In the genomic region with DNA sequence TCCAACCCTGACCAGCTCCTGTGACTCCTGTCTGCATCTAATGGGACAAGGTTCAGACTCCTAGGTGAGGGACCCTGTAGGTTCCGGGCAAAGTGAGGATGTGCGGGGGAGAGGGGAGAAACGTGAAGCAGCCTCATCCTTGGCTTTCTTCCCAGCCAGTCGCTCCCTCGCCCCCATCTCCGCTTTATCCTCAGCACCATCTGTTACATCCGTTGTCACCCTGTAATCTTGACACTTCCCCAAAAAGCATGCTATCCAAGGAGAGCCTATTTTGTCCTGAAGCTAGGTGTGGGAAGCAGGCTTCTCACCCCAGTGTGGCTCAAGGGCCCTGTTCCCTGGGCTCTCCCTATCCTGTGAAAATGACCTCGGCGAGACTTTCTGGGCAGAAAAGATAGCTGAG, we compare ENCODE assay signal across 11 mouse cellular contexts. TPM values are rescaled to one million over a fixed set of nuclear protein-coding genes. Genes with fewer than 3 reads are reported as not detected.
A peak's percentile ranks its signal among the peaks of the same experiment; 100 is the strongest.
DNase-seq lines count a peak whose midpoint lies in the region; ATAC-seq and TF ChIP-seq lines count a peak whose summit lies in the region.
"Had no signal": no experiment of that assay in that cellular context is flagged by ENCODE, and none has a peak within 500 bp of the region (broad histone marks: within the 10 kb centered on the region; RNA-seq: fewer than 3 reads in every experiment).

No protein-coding gene starts in this region.

- no peak for TF ChIP-seq CTCF in liver, embryonic 14.5 days (IDR thresholded peaks at IDR 0.05; ENCODE audit: low read depth)

- H3K4me3 ChIP-seq in heart, embryonic 14.5 days (ENCODE audit: control insufficient read depth in 1 of 2, insufficient read depth in 1 of 2, low read depth in 1 of 2, low read length in 2 of 2), result no peak overlapping the region
- peak overlapping the region in 1 of 2 experiments; percentile 80; a peak in 2 of 4 replicates for H3K4me3 ChIP-seq in liver, embryonic 14.5 days (ENCODE audit: insufficient read depth in 1 of 2, low read depth in 2 of 2, low read length in 2 of 2)
- H3K4me3 ChIP-seq: stomach, embryonic 15.5 days had no signal

- H3K4me2 ChIP-seq in heart, embryonic 14.5 days (ENCODE audit: low read length), result no peak overlapping the region
- peak overlapping the region; percentile 98 for H3K4me2 ChIP-seq in liver, embryonic 14.5 days (ENCODE audit: low read depth)
- H3K4me2 ChIP-seq: stomach, embryonic 15.5 days had no signal

- ATAC-seq in heart, embryonic 14.5 days (ENCODE audit: insufficient number of reproducible peaks, insufficient read depth, low FRiP score, low read depth), result no peak
- no peak for ATAC-seq in liver, embryonic 14.5 days (ENCODE audit: insufficient read depth)

- WGBS in heart, embryonic 14.5 days, result 39% methylated on average over 9 of the region's 9 CpGs
- WGBS in liver, embryonic 14.5 days (ENCODE audit: insufficient replicate concordance), result 36% methylated on average over 9 of the region's 9 CpGs

- H3K27me3 ChIP-seq in heart, embryonic 14.5 days (ENCODE audit: control insufficient read depth, insufficient read depth, low read length), result no peaks in the 10 kb centered on the region
- H3K27me3 ChIP-seq in liver, embryonic 14.5 days (ENCODE audit: control insufficient read depth, insufficient read depth, low read length), result no peaks in the 10 kb centered on the region
- H3K27me3 ChIP-seq: stomach, embryonic 15.5 days had no signal

- no peaks in the 10 kb centered on the region for H3K9me3 ChIP-seq in heart, embryonic 14.5 days (ENCODE audit: control insufficient read depth, low read length)
- no peaks in the 10 kb centered on the region for H3K9me3 ChIP-seq in liver, embryonic 14.5 days (ENCODE audit: control insufficient read depth, low read length)
- H3K9me3 ChIP-seq: stomach, embryonic 15.5 days had no signal

- peak overlapping the region; percentile 21; the same call in 1 of the 2 replicates for H3K9ac ChIP-seq in heart, embryonic 14.5 days (ENCODE audit: low read length)
- H3K9ac ChIP-seq in liver, embryonic 14.5 days (replicated peaks), result no peak overlapping the region; the same call in none of the 2 replicates
- H3K9ac ChIP-seq: stomach, embryonic 15.5 days had no signal

- no peak for TF ChIP-seq EP300 in liver, embryonic 14.5 days (IDR thresholded peaks at IDR 0.05; ENCODE audit: low read depth)

- no peak overlapping the region for H3K27ac ChIP-seq in heart, embryonic 14.5 days (replicated peaks in 1 of 2; ENCODE audit: control insufficient read depth in 1 of 2, insufficient read depth in 1 of 2, low read depth in 2 of 2, low read length in 2 of 2)
- peak overlapping the region; percentile 18; the same call in 1 of the 2 replicates for H3K27ac ChIP-seq in liver, embryonic 14.5 days
- H3K27ac ChIP-seq: stomach, embryonic 15.5 days had no signal

- H3K36me3 ChIP-seq in heart, embryonic 14.5 days (ENCODE audit: control insufficient read depth, insufficient read depth, low read length), result no peaks in the 10 kb centered on the region
- H3K36me3 ChIP-seq in liver, embryonic 14.5 days (replicated peaks; ENCODE audit: control insufficient read depth, insufficient read depth, low read depth), result no peaks in the 10 kb centered on the region; the same call in 1 of the 2 replicates
- H3K36me3 ChIP-seq: stomach, embryonic 15.5 days had no signal

- DNase-seq in heart, adult 8-10 months (ENCODE audit: low spot score), result no peak
- peak; percentile 91 for DNase-seq in cerebellum, adult 11-12 months
- peak; percentile 50 to 65 for DNase-seq in frontal cortex, postnatal 14 days (ENCODE audit: low spot score in 2 of 2)
- DNase-seq in liver, embryonic 14.5 days (ENCODE audit: low read depth in 3 of 3, low spot score in 3 of 3), result no peak
- DNase-seq in lung, postnatal 25 days (ENCODE audit: low spot score), result no peak
- DNase-seq in kidney, adult 9 months, result no peak
- DNase-seq in embryo, embryonic 11 days, result no peak
- DNase-seq: lung, postnatal 10 days had no signal

- H3K4me1 ChIP-seq in heart, embryonic 14.5 days (ENCODE audit: control insufficient read depth in 2 of 2, insufficient read depth in 2 of 2, low read length in 2 of 2), result peaks cover 38 to 55% of the 10 kb centered on the region in 2 experiments
- H3K4me1 ChIP-seq in liver, embryonic 14.5 days (replicated peaks; ENCODE audit: control insufficient read depth in 2 of 2, insufficient read depth in 2 of 2, low read length in 1 of 2), result peaks cover 37 to 41% of the 10 kb centered on the region in 2 experiments

RNA-seq across cellular contexts. Expression of a gene that starts 3.9 kb away (rescaled TPM):
- polyA plus RNA-seq in heart, embryonic 14.5 days (2014; fragmentation: Nextera tagmentation; extraction: Ambion mirVana), result 17.4 and 18.8 TPM in 2 replicates
- total RNA-seq in heart, adult 8-10 months (2022), result 10 to 100 TPM; 22.3 to 27.2 (median 25.6) TPM
- polyA plus RNA-seq in liver, embryonic 14.5 days (2012; rRNA removed), result 25.4 and 33.1 TPM in 2 replicates
- 18.3 and 21.5 TPM in 2 replicates for polyA plus RNA-seq in liver, embryonic 14.5 days (2014; fragmentation: Nextera tagmentation; extraction: Ambion mirVana)

RNA-seq across cellular contexts. Expression of a gene that starts 42.9 kb away (rescaled TPM):
- 0.18 and 0.26 TPM in 2 replicates for polyA plus RNA-seq in heart, embryonic 14.5 days (2014; fragmentation: Nextera tagmentation; extraction: Ambion mirVana)
- total RNA-seq in heart, adult 8-10 months (2022), result under 1 TPM; 0.22 to 0.44 (median 0.34) TPM
- 15.4 and 15.5 TPM in 2 replicates for polyA plus RNA-seq in liver, embryonic 14.5 days (2012; rRNA removed)
- 13.1 and 13.8 TPM in 2 replicates for polyA plus RNA-seq in liver, embryonic 14.5 days (2014; fragmentation: Nextera tagmentation; extraction: Ambion mirVana)

RNA-seq across cellular contexts. Expression of a gene that starts 43.0 kb away (rescaled TPM):
- polyA plus RNA-seq in heart, embryonic 14.5 days (2014; fragmentation: Nextera tagmentation; extraction: Ambion mirVana), result not detected in 2 replicates
- total RNA-seq in heart, adult 8-10 months (2022), result not detected
- polyA plus RNA-seq in liver, embryonic 14.5 days (2012; rRNA removed), result 0.10 and 0.27 TPM in 2 replicates
- polyA plus RNA-seq in liver, embryonic 14.5 days (2014; fragmentation: Nextera tagmentation; extraction: Ambion mirVana), result 0.46 and 0.56 TPM in 2 replicates
- polyA plus RNA-seq: neural tube, embryonic 11.5 days; stomach, embryonic 15.5 days had no signal

RNA-seq across cellular contexts. Expression of a gene that starts 44.2 kb away (rescaled TPM):
- 38.0 and 38.3 TPM in 2 replicates for polyA plus RNA-seq in heart, embryonic 14.5 days (2014; fragmentation: Nextera tagmentation; extraction: Ambion mirVana)
- 10 to 100 TPM in 1 of 4 experiments, 1 to 10 TPM in 3; 8.2 to 10.3 (median 8.8) TPM for total RNA-seq in heart, adult 8-10 months (2022)
- polyA plus RNA-seq in liver, embryonic 14.5 days (2012; rRNA removed), result 2.1 and 3.3 TPM in 2 replicates
- polyA plus RNA-seq in liver, embryonic 14.5 days (2014; fragmentation: Nextera tagmentation; extraction: Ambion mirVana), result 6.4 and 7.7 TPM in 2 replicates

RNA-seq across cellular contexts. Expression of a gene that starts 52.7 kb away (rescaled TPM):
- not detected in 2 replicates for polyA plus RNA-seq in heart, embryonic 14.5 days (2014; fragmentation: Nextera tagmentation; extraction: Ambion mirVana)
- total RNA-seq in heart, adult 8-10 months (2022), result not detected
- not detected in 2 replicates for polyA plus RNA-seq in liver, embryonic 14.5 days (2012; rRNA removed)
- polyA plus RNA-seq in liver, embryonic 14.5 days (2014; fragmentation: Nextera tagmentation; extraction: Ambion mirVana), result not detected in 2 replicates
- polyA plus RNA-seq: neural tube, embryonic 11.5 days; stomach, embryonic 15.5 days had no signal

Comparison
In these comparisons a context has a peak if more than half of its experiments do, and no peak if none do; other contexts are left out.
1. DNase-seq: peak in cerebellum, adult 11-12 months (single experiment) and frontal cortex, postnatal 14 days (2 of 2); none in heart, adult 8-10 months (single experiment), liver, embryonic 14.5 days (0 of 3), lung, postnatal 25 days (single experiment), kidney, adult 9 months (single experiment) and embryo, embryonic 11 days (single experiment).
2. RNA of a gene that starts 42.9 kb away (polyA plus RNA-seq): 13.1 to 15.5 TPM in liver, embryonic 14.5 days; 0.18 to 0.26 TPM in heart, embryonic 14.5 days; every median in the first group is over 10 times any median in the second.